Comparison of ENCODE assay signal across 34 mouse cellular contexts in the genomic region with DNA sequence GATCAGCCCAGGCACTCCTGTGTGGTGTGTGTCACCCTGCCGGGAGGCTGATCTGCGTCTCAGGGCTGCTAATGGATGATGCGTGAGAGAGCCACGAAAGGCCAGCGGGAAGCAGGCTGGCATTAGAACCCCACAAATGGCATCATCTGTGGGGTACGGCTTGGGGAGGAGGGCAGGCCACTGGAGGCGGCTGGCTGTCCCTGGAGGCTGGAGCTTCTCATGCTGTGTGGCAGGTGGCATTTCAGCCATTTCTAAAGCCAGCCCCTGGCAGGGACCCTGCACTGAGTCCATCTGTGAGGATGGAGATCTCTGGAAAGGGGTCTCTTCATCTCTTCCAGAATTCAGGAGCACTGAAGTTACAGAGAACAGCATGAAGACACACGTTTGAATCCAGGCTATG. TPM values are rescaled to one million over a fixed set of nuclear protein-coding genes. Genes with fewer than 3 reads are reported as not detected.
DNase-seq lines count a peak whose midpoint lies in the region; TF ChIP-seq lines count a peak whose summit lies in the region.
"Had no signal": no experiment of that assay in that cellular context is flagged by ENCODE, and none has a peak within 500 bp of the region (broad histone marks: within the 10 kb centered on the region; RNA-seq: fewer than 3 reads in every experiment).

No protein-coding gene starts in this region.

- no peak for TF ChIP-seq CTCF in cerebellum, adult 2 months (IDR thresholded peaks at IDR 0.05; ENCODE audit: borderline replicate concordance, insufficient read depth, low read depth, low read length)
- no peak for TF ChIP-seq CTCF in spleen, adult 2 months (IDR thresholded peaks at IDR 0.05; ENCODE audit: extremely low read depth, insufficient read depth, insufficient read length, insufficient replicate concordance)

- H3K4me3 ChIP-seq in cerebellum, adult 2 months (replicated peaks; ENCODE audit: insufficient read depth, low read depth, low read length) = no peak overlapping the region
- no peak overlapping the region for H3K4me3 ChIP-seq in spleen, adult 2 months (ENCODE audit: extremely low read depth, insufficient read depth, insufficient read length)
- H3K4me3 ChIP-seq: embryonic facial prominence, embryonic 13.5 days; heart, embryonic 15.5 days; intestine, embryonic 15.5 days; limb, embryonic 10.5 days; limb, embryonic 15.5 days had no signal

- 36% methylated on average over 8 of the region's 8 CpGs for WGBS in cerebellum, adult 2 months
- WGBS in spleen, adult 2 months = 62% methylated on average over 8 of the region's 8 CpGs

- H3K36me3 ChIP-seq in spleen, adult 2 months (ENCODE audit: control insufficient read depth, insufficient read depth, low read length) = no peaks in the 10 kb centered on the region; the same call in 1 of the 2 replicates
- H3K36me3 ChIP-seq: embryonic facial prominence, embryonic 13.5 days; heart, embryonic 15.5 days; intestine, embryonic 15.5 days; limb, embryonic 10.5 days; limb, embryonic 15.5 days had no signal

- H3K4me1 ChIP-seq in cerebellum, adult 2 months (ENCODE audit: control insufficient read depth, insufficient read depth, low read length) = peaks cover 20% of the 10 kb centered on the region
- H3K4me1 ChIP-seq in spleen, adult 2 months (ENCODE audit: control insufficient read depth, insufficient read depth, insufficient read length) = peaks cover 42% of the 10 kb centered on the region

- intact Hi-C loops in left cerebral cortex, postnatal 4 days (cut with DNase I) = no loop called here
- intact Hi-C loops in left cerebral cortex, postnatal 14 days (cut with DNase I) = no loop called here

- TF ChIP-seq POLR2A in cerebellum, adult 2 months (IDR thresholded peaks at IDR 0.05; ENCODE audit: borderline replicate concordance, insufficient read depth, low read length) = no peak
- no peak for TF ChIP-seq POLR2A in spleen, adult 2 months (IDR thresholded peaks at IDR 0.05; ENCODE audit: low read depth, low read length)

- DNase-seq in cerebellum, adult 2 months = peak; percentile 27 to 28
- DNase-seq in cerebellum, postnatal 4 days (ENCODE audit: low spot score in 2 of 2) = no peak
- DNase-seq in left cerebral cortex, postnatal 4 days = peak; percentile 18
- DNase-seq in left cerebral cortex, postnatal 14 days (ENCODE audit: low spot score in 2 of 2) = no peak
- DNase-seq in spleen, adult 2 months (ENCODE audit: low read depth in 1 of 2, low spot score in 2 of 2) = no peak
- no peak for DNase-seq in spleen, adult 18-20 months
- DNase-seq in testis, postnatal 10 days (ENCODE audit: low spot score) = no peak
- DNase-seq: adrenal gland, postnatal 10 days; gastrocnemius, postnatal 10 days; kidney, adult 2 months; kidney, postnatal 4 days; lung, postnatal 4 days; right cerebral cortex, postnatal 25 days; thymus, postnatal 4 days had no signal

- no peak overlapping the region for H3K27ac ChIP-seq in cerebellum, adult 2 months (ENCODE audit: insufficient read depth, low read length)
- H3K27ac ChIP-seq in spleen, adult 2 months (ENCODE audit: insufficient read depth, low read length) = peak overlapping the region; percentile 88
- H3K27ac ChIP-seq: embryonic facial prominence, embryonic 13.5 days; heart, embryonic 15.5 days; intestine, embryonic 15.5 days; limb, embryonic 10.5 days; limb, embryonic 15.5 days had no signal

- no peaks in the 10 kb centered on the region for H3K27me3 ChIP-seq in cerebellum, adult 2 months (ENCODE audit: control insufficient read depth, insufficient read depth, low read length)
- no peaks in the 10 kb centered on the region for H3K27me3 ChIP-seq in spleen, adult 2 months (ENCODE audit: control insufficient read depth, insufficient read depth, low read length)

RNA-seq across cellular contexts. Expression of a gene that starts 48.0 kb away (rescaled TPM):
- 0.08 and 0.16 TPM in 2 replicates for polyA plus RNA-seq in cerebellum, adult 2 months (2012; rRNA removed)
- total RNA-seq in left cerebral cortex, postnatal 4 days (2021) = under 1 TPM; 0.32 to 0.34 TPM
- total RNA-seq in left cerebral cortex, postnatal 14 days (2021) = 1 to 10 TPM in 1 of 2 experiments, under 1 TPM in 1; 0.87 to 1.0 TPM
- polyA plus RNA-seq in spleen, adult 2 months (2012; rRNA removed) = 54.4 and 58.2 TPM in 2 replicates
- polyA plus RNA-seq: forebrain, embryonic 16.5 days; Patski had no signal

RNA-seq across cellular contexts. Expression of a gene that starts 51.3 kb away (rescaled TPM):
- 0.25 and 0.35 TPM in 2 replicates for polyA plus RNA-seq in cerebellum, adult 2 months (2012; rRNA removed)
- total RNA-seq in left cerebral cortex, postnatal 4 days (2021) = under 1 TPM; 0.44 to 0.52 TPM
- total RNA-seq in left cerebral cortex, postnatal 14 days (2021) = under 1 TPM; 0.37 to 0.53 TPM
- polyA plus RNA-seq in spleen, adult 2 months (2012; rRNA removed) = 1.1 and 1.3 TPM in 2 replicates
- total RNA-seq: common myeloid progenitor, adult 5-6 weeks; MEL had no signal
- polyA plus RNA-seq: forebrain, embryonic 16.5 days; Patski had no signal

RNA-seq across cellular contexts. Expression of a gene that starts 55.4 kb away (rescaled TPM):
- not detected in 2 replicates for polyA plus RNA-seq in cerebellum, adult 2 months (2012; rRNA removed)
- under 1 TPM; 0.16 to 0.18 TPM for total RNA-seq in left cerebral cortex, postnatal 4 days (2021)
- under 1 TPM in 1 of 2 experiments, not detected in 1; 0.15 TPM for total RNA-seq in left cerebral cortex, postnatal 14 days (2021)
- 0.05 TPM in 2 replicates for polyA plus RNA-seq in spleen, adult 2 months (2012; rRNA removed)
- total RNA-seq: adrenal gland, postnatal 10 days; common myeloid progenitor, adult 5-6 weeks; gastrocnemius, postnatal 10 days; heart, postnatal 25 days; layer of hippocampus, adult 8-10 months; layer of hippocampus, postnatal 25 days; left cerebral cortex, adult 8-10 months; MEL had no signal
- polyA plus RNA-seq: embryonic facial prominence, embryonic 13.5 days; forebrain, embryonic 11.5 days; forebrain, embryonic 16.5 days; heart, embryonic 15.5 days; hindbrain, embryonic 11.5 days; hindbrain, embryonic 16.5 days; intestine, embryonic 15.5 days; kidney, adult 2 months; kidney, embryonic 16.5 days; limb, embryonic 10.5 days; lung, postnatal 0 days; midbrain, embryonic 16.5 days; neural tube, embryonic 11.5 days; Patski had no signal

Comparison
In these comparisons a context has a peak if more than half of its experiments do, and no peak if none do; other contexts are left out.
1. DNase-seq: peak in cerebellum, adult 2 months (2 of 2) and left cerebral cortex, postnatal 4 days (single experiment); none in cerebellum, postnatal 4 days (0 of 2), left cerebral cortex, postnatal 14 days (0 of 2), spleen, adult 2 months (0 of 2), spleen, adult 18-20 months (0 of 2) and testis, postnatal 10 days (single experiment).